Mouse (Mus musculus): ENCODE results near the gene A930033H14Rik. TPM values are rescaled to one million over a fixed set of nuclear protein-coding genes. Genes with fewer than 3 reads are reported as not detected.

Gene A930033H14Rik
- total RNA-seq (2021), result 1 to 10 TPM; 3.6 to 4.0 TPM

GRCm38 (mm10) chr10:69212542-69213440 lies at the start of gene A930033H14Rik:
TSS of gene A930033H14Rik (minus strand) at chr10:69213098.
- peak; percentile 67 to 84 for DNase-seq (ENCODE audit: low spot score in 2 of 2)
- intact Hi-C loops (cut with DNase I), result loop anchor here (2.0 to 10.0 kb wide), 2 partner anchors 26 to 92 kb away; no protein-coding TSS in a partner anchor

- intact Hi-C loops (cut with DNase I), result no loop called here
- DNase-seq (ENCODE audit: low spot score in 2 of 2), result no peak
These were observed 47.0 kb upstream of the A930033H14Rik start for GRCm38 (mm10) chr10:69259929-69260328.

GRCm38 (mm10) chr10:69259161-69259560 lies 46.3 kb upstream of the A930033H14Rik start:
- intact Hi-C loops (cut with DNase I), result no loop called here
- DNase-seq (ENCODE audit: low spot score in 2 of 2), result no peak

GRCm38 (mm10) chr10:69258588-69258987 lies 45.7 kb upstream of the A930033H14Rik start:
- DNase-seq (ENCODE audit: low spot score in 2 of 2), result no peak
- intact Hi-C loops (cut with DNase I), result no loop called here

- no peak for DNase-seq (ENCODE audit: low spot score in 2 of 2)
- intact Hi-C loops (cut with DNase I), result no loop called here
These were observed 44.8 kb upstream of the A930033H14Rik start for GRCm38 (mm10) chr10:69257592-69258133.

GRCm38 (mm10) chr10:69255594-69255993 lies 42.7 kb upstream of the A930033H14Rik start:
- no peak for DNase-seq (ENCODE audit: low spot score in 2 of 2)
- intact Hi-C loops (cut with DNase I), result no loop called here

- peak; percentile 21 to 42 for DNase-seq (ENCODE audit: low spot score in 2 of 2)
- intact Hi-C loops (cut with DNase I), result no loop called here
These were observed 41.5 kb upstream of the A930033H14Rik start for GRCm38 (mm10) chr10:69254390-69254847.

GRCm38 (mm10) chr10:69253686-69254080 lies 40.8 kb upstream of the A930033H14Rik start:
- intact Hi-C loops (cut with DNase I), result no loop called here
- DNase-seq (ENCODE audit: low spot score in 2 of 2), result no peak

GRCm38 (mm10) chr10:69253075-69253685 lies 40.3 kb upstream of the A930033H14Rik start:
- DNase-seq (ENCODE audit: low spot score in 2 of 2), result no peak
- intact Hi-C loops (cut with DNase I), result no loop called here

GRCm38 (mm10) chr10:69252112-69253074 lies 39.5 kb upstream of the A930033H14Rik start:
- intact Hi-C loops (cut with DNase I), result no loop called here
- no peak for DNase-seq (ENCODE audit: low spot score in 2 of 2)

- intact Hi-C loops (cut with DNase I), result no loop called here
- DNase-seq (ENCODE audit: low spot score in 2 of 2), result no peak
These were observed 38.4 kb upstream of the A930033H14Rik start for GRCm38 (mm10) chr10:69251254-69251653.

- DNase-seq (ENCODE audit: low spot score in 2 of 2), result no peak
- intact Hi-C loops (cut with DNase I), result no loop called here
These were observed 35.6 kb upstream of the A930033H14Rik start for GRCm38 (mm10) chr10:69248261-69249160.

- DNase-seq (ENCODE audit: low spot score in 2 of 2), result no peak
- intact Hi-C loops (cut with DNase I), result no loop called here
These were observed 34.6 kb upstream of the A930033H14Rik start for GRCm38 (mm10) chr10:69247311-69248033.

- intact Hi-C loops (cut with DNase I), result no loop called here
These were observed 33.9 kb upstream of the A930033H14Rik start for GRCm38 (mm10) chr10:69246762-69247161.

GRCm38 (mm10) chr10:69245906-69246668 lies 33.2 kb upstream of the A930033H14Rik start:
- intact Hi-C loops (cut with DNase I), result no loop called here
- no peak for DNase-seq (ENCODE audit: low spot score in 2 of 2)

More at GRCm38 (mm10) chr10:69246762-69247161, 33.9 kb upstream of the A930033H14Rik start:
- DNase-seq (ENCODE audit: low spot score in 2 of 2), result no peak

GRCm38 (mm10) chr10:69245151-69245550 lies 32.3 kb upstream of the A930033H14Rik start:
- DNase-seq (ENCODE audit: low spot score in 2 of 2), result no peak
- intact Hi-C loops (cut with DNase I), result no loop called here

GRCm38 (mm10) chr10:69240530-69240929 lies 27.6 kb upstream of the A930033H14Rik start:
- DNase-seq (ENCODE audit: low spot score in 2 of 2), result no peak
- intact Hi-C loops (cut with DNase I), result no loop called here
